ENCODE assay signal across 8 mouse cellular contexts in genomic region chr12:82946507-82946906, GRCm38 (mm10).
DNase-seq lines count a peak whose midpoint lies in the region; ATAC-seq lines count a peak whose summit lies in the region.

No protein-coding gene starts in this region.

- WGBS in kidney, embryonic 14.5 days, result 13% methylated on average over 5 of the region's 5 CpGs
- 16% methylated on average over 5 of the region's 5 CpGs for WGBS in intestine, embryonic 15.5 days
- WGBS in neural tube, embryonic 13.5 days, result 18% methylated on average over 5 of the region's 5 CpGs

- no peak overlapping the region for H3K27ac ChIP-seq in kidney, embryonic 14.5 days (ENCODE audit: low read depth, low read length)
- no peak overlapping the region for H3K27ac ChIP-seq in intestine, embryonic 15.5 days
- no peak overlapping the region for H3K27ac ChIP-seq in neural tube, embryonic 13.5 days (replicated peaks)

- H3K4me3 ChIP-seq in kidney, embryonic 14.5 days (ENCODE audit: low read length), result no peak overlapping the region
- H3K4me3 ChIP-seq in intestine, embryonic 15.5 days (replicated peaks), result no peak overlapping the region
- H3K4me3 ChIP-seq in neural tube, embryonic 13.5 days, result no peak overlapping the region

- no peaks in the 10 kb centered on the region for H3K4me1 ChIP-seq in kidney, embryonic 14.5 days (ENCODE audit: control insufficient read depth, insufficient read depth, low read length)
- H3K4me1 ChIP-seq in intestine, embryonic 15.5 days (replicated peaks), result no peaks in the 10 kb centered on the region
- H3K4me1 ChIP-seq in neural tube, embryonic 13.5 days (replicated peaks), result no peaks in the 10 kb centered on the region

- no peak for ATAC-seq in kidney, embryonic 14.5 days (ENCODE audit: low FRiP score, low TSS enrichment)
- ATAC-seq in intestine, embryonic 15.5 days, result peak; percentile 47; the same call in 1 of the 2 replicates
- ATAC-seq in neural tube, embryonic 13.5 days (ENCODE audit: low read depth), result peak; percentile 63

- H3K4me2 ChIP-seq in kidney, embryonic 14.5 days (replicated peaks; ENCODE audit: low read depth, low read length), result no peak overlapping the region
- no peak overlapping the region; the same call in 1 of the 2 replicates for H3K4me2 ChIP-seq in intestine, embryonic 15.5 days (replicated peaks)
- no peak overlapping the region for H3K4me2 ChIP-seq in neural tube, embryonic 13.5 days

- no peak overlapping the region for H3K9ac ChIP-seq in kidney, embryonic 14.5 days (ENCODE audit: low read depth, low read length)
- no peak overlapping the region for H3K9ac ChIP-seq in intestine, embryonic 15.5 days
- no peak overlapping the region for H3K9ac ChIP-seq in neural tube, embryonic 13.5 days

- no peaks in the 10 kb centered on the region for H3K9me3 ChIP-seq in kidney, embryonic 14.5 days (ENCODE audit: control insufficient read depth, low read length)
- no peaks in the 10 kb centered on the region for H3K9me3 ChIP-seq in intestine, embryonic 15.5 days
- no peaks in the 10 kb centered on the region for H3K9me3 ChIP-seq in neural tube, embryonic 13.5 days

- no peaks in the 10 kb centered on the region for H3K27me3 ChIP-seq in kidney, embryonic 14.5 days (ENCODE audit: control insufficient read depth, insufficient read depth, low read length)
- H3K27me3 ChIP-seq in intestine, embryonic 15.5 days (replicated peaks), result no peaks in the 10 kb centered on the region
- H3K27me3 ChIP-seq in neural tube, embryonic 13.5 days, result no peaks in the 10 kb centered on the region

- H3K36me3 ChIP-seq in kidney, embryonic 14.5 days (ENCODE audit: control insufficient read depth, insufficient read depth, low read length), result no peaks in the 10 kb centered on the region
- no peaks in the 10 kb centered on the region for H3K36me3 ChIP-seq in intestine, embryonic 15.5 days
- no peaks in the 10 kb centered on the region for H3K36me3 ChIP-seq in neural tube, embryonic 13.5 days

- DNase-seq in kidney, adult 11 months, result peak; percentile 49
- DNase-seq in cerebellum, adult 9-10 months, result peak; percentile 83
- peak; percentile 64 to 88 for DNase-seq in frontal cortex, postnatal 14 days (ENCODE audit: low spot score in 2 of 2)
- DNase-seq in left cerebral cortex, postnatal 10 days (ENCODE audit: extremely low spot score in 1 of 2, low spot score in 2 of 2), result peak; percentile 73 to 82
- peak; percentile 51 for DNase-seq in thymus, postnatal 0 days (ENCODE audit: low spot score)

- intact Hi-C loops in left cerebral cortex, postnatal 10 days (cut with DNase I), result loop anchor here (1.0 to 5.0 kb wide), 2 partner anchors 329 to 449 kb away; no protein-coding TSS in a partner anchor
